Mouse (Mus musculus) R1 (cell line): ENCODE measurements around the gene Rbpj.

ENCODE experiments used
- DNase-seq: peaks from one replicate; pipeline ENCODE4 v3.0.0-alpha.2; 2018; ENCODE audit warnings: low read depth, low spot score

Rbpj gene

DNA sequence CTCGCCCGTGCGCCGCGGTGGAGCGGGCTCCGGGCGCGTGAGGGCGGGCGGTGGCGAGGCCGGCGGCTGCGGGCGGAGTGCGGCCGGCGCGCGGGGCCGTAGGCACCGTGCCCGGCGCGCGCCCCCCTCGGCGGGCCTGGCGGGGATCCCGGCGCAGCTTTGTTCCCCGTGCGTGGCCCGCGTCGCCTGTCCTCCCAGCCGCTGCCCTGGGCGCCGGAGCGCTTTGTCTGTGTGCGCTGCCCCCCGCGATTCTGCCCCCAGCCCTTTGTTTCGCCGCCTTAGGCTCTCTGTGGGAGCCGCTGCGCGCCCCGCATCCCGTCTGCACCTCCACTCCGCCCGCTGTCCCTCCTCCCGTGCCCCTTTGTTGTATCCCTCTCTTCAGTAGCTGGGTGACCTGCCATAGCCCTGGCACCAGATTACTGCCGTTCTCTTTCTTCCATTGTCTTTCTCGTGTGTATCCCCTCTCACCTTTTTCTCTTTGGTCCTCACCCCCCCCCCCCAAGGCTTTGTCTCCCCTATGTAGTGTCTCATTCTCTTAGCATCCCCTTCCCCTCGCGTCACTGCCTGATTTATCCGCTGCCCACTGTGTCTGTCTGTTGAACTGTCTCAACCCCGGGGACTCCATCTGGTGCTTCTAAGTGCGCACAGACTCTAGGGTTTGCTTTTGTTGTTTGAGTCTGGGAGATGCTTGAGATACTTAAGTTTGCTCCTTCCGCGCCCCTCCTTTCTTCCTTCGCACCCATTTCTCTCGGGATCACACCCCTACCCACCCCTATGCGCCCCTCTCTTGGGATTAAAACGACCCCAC lies 125.1 kb downstream of the Rbpj start:
- DNase-seq = peak; percentile 76

DNA sequence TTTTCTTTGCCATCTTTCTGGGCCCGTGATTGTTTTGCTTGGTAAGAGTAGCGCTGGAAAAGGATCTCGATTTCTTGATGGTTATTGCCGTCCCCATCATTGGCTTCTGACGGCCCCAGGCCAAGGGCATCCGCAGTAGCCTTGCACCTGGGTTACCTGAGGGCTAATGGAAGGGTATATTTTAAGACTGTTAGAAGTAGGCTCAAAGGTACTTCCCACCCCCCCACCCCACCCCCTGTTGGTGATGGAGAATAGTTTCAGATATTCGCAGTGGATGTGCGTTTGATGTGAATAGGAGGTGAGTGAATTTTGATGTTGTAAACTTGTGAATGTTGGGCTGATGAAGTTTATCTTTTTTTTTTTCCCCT lies 125.7 kb downstream of the Rbpj start:
- DNase-seq = no peak

DNA sequence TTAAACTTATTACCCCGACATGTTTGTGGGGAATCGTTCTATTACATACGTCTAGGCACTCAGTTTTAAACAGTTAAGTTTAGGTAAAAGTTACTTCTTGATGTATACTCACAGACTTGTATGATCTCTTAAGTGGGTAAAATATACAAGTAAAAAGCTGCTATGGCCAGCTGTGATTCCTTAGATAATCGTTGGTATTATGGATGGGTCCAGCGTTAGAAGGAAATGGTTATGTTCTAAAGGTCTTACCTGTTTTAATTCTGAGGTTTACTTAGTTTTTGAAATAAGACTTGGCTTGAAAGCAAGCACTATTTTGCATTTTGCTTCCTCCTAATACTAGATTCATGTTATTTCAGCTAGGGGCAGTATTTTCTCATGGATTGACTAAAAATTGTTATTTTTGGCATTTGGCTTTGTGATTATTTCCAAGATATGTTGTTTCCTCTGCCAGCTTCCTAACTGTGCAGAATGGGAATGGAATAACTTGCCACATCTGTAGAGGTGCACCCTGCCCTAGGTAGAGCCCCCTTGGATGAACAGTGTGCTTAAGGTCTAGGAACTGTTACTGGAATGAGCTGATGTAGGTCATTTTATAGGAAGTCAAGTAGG lies 127.2 kb downstream of the Rbpj start:
- no peak for DNase-seq

DNA sequence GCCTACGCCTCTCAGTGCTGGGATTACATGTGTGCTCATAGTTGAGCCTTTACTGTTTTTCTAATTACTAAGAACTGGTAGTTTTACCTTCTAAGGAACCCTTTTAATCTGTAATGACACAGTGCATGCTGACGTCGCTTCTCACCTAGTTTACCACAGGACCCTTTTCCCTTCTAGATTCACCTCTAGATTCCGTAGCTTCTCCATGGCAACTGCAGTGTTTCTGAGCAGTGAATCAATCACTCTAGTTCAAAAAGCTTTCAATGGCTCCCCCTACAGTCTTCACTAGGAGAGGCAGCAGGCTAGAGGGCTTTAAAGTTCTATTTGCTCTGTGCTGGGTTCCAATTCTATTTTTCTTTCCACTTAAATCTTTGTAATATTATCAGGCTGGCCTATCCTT lies 128.3 kb downstream of the Rbpj start:
- DNase-seq = peak; percentile 91

DNA sequence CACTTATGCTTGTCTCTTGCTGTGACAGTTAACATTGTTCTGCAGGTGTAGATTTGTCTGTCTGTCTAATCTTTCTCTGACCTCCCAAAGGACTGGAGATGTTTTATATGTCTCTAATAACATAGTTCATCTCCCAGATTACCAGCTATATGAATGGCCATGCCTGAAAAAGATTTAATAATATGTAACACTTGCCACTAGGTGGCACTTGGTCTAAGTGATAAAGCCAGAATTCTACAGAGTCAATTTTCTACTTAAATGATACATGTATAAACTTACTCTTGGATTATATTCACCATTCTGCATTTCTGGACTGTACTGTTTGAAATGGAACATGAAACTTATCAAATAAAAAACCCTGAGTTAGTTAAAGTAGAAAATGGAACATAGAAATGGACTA lies 132.6 kb downstream of the Rbpj start:
- DNase-seq = no peak

DNA sequence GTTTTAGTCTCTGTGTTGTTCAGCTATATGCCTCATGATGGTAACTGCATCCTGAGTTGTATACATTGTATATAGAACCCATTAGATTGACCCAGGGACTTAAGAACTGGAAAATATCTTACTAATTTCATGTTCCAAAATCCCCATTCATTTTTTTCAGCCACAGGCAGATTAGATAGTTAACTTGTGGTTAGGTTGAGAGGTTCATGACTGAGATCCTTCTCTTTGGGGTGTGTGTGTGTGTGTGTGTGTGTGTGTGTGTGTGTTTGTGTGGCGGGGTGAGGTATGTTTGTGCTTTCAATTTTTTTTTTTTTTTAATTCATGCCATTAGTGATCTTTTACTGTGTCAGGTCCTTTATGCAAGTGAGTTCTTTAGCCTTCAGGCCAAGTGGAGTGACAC lies 133.2 kb downstream of the Rbpj start:
- DNase-seq = no peak

DNA sequence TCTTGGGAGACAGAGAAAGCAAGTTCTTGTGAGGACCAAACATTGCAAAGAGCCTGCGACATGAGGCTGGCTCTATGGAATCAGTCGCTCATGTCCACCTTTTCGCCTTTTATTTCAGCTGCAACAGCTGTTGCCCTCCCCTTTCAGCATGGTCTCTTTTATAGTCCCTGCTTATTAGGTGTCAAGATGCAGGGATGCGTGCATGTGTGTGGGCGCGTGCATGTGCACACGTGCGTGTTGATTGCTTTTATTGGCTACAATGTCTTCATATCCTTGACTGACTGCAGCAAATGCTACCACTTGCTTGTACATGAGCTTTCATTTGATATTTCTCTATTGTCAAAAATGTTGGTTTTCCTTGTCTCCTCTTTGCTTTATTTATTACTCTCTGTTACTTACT lies 136.2 kb downstream of the Rbpj start:
- no peak for DNase-seq

DNA sequence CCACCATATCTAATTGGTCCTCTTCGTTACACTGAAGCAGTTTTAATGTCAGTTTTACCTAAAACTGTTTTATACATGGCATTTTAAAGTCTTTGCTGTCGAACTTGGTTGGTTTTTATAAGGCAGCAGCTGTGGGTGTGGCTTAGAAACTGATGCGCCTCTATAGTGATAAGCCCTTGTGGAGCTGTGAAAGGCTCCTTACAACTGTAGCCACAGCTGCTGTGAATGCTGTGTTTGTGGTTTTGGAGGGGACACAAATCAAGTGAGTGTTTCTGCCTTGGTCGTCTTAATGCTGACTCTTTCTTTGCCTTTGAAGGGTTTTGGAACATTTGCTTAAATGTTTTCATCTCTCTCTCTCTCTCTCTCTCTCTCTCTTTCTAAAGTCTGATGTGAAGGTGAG lies 139.5 kb downstream of the Rbpj start:
- no peak for DNase-seq

DNA sequence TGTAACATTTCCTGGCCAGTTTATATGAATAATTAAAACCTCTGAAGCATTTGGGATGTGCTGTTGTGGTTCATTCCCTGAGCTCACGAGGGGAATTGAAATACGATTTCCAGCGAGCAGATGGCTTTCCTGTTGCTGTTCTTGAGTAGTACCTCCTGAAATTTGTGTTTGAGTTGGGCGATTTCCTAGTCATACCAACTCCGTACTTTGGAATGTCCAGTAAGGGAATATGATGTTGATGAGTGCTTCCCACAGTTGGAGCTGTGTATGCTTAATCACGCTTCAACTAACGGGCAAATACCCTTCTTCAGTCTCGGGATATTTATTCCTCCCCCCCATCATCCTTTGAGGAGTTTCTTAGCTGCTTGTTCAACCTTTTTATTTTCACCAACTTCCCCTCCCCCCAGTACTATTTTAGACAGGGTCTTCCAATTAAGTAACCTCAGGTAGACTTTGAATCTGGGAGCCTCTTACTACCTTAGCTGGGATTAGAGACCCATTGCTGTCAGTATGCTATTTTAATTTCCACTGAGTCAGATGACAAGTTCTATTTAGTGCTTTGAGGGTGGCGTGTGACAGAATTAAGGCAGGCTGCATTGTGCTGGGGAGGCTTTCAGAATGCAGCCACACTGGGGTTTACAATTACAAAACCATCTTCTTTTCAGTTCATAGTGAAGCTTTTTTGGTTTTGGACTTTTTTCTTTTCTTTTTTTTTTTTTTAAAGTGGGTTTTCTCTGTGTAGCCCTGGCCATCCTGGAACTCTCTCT lies 141.5 kb downstream of the Rbpj start:
- no peak for DNase-seq

DNA sequence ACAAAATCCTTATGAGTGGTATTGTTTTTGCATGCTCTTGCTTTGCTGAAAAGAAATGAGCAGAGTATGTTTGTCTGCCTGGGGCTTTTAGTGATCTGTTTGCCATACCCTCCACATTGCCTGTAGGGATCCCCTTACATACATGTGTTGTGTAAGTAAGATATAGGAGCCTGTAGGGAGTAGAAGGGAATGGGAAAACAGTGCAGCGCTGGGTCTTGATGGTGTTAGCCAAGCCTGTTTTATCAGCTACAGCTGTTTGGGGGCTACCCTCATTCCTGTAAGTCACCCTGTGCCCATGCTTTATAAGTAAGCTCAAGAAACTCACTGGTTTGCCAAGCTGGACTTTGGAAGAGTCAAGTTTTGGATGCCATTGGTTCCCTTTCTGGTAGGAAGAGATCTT lies 152.9 kb downstream of the Rbpj start:
- no peak for DNase-seq

DNA sequence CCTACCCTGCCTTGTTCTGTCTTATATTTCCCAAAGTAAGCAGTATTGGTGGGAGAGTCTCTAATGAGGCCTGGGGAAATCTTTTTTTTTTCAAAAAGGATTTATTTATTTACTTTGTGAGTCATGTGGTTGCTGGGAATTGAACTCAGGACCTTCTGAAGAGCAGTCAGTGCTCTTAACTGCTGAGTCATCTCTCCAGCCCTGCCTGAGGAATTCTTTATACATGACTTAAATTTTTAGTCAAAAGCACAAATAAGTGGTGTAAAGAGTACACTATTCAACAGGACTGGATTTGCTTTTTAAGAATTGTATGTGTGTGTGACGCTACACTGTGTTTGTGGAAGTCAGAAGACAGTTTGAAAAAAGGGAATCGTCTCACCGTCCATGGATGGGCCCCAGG lies 166.1 kb downstream of the Rbpj start:
- DNase-seq = no peak

DNA sequence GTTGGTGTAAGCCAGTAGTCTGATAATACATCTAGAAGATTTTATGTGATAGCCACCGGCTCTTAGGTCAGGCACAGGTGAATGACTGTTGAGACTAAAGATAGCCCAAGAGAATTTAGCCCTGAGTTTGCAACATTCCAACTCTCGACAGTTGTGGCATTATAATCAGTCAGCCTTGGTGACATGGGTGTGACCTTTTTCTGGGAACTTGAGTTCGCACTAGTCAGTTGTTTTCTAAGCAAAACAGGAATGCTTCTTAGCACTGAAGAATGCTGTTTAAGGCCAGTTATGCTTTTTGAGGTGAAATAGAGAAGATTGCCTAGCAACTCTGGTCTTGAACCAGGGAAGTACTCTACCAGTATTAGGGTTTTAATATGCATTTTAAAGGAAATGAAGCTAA lies 170.8 kb downstream of the Rbpj start:
- no peak for DNase-seq

DNA sequence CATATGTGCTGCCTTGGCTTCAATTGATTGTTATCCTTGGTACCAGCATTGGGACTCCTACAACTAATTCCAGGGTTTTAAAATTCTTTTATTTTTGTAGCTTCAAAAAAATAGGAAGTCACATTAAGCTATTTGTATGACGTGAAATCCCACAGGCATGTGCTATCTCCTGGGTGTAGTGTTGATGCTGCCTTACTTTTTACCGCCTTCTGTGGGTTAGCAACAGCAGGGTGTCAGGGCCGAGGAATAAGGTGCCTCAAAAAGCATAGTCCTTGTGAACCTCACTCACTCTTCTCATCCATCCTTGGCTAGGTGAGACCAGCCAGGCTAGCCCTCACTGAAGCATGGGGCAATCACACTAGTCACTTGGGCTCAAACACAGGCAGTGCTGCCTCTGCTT lies 171.3 kb downstream of the Rbpj start:
- DNase-seq = no peak

DNA sequence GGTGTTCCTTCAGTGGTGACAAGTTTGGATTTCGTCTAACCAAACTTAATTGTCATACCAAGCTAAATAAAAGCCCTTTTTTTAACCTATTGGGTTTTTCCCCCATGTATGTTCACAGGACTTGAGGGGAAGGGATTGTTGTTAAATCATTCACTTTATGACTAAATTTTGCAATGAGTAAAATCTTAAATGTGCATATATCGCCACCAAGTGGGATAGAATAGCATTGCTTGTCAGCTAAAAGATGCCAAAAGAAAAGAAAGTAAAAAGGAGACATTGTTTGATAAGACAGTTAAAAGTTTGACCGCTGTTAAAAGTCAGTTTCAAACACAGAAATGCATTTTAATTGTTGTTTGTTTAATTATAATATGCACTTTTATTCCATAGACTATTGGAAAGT lies 172.7 kb downstream of the Rbpj start:
- DNase-seq = no peak

DNA sequence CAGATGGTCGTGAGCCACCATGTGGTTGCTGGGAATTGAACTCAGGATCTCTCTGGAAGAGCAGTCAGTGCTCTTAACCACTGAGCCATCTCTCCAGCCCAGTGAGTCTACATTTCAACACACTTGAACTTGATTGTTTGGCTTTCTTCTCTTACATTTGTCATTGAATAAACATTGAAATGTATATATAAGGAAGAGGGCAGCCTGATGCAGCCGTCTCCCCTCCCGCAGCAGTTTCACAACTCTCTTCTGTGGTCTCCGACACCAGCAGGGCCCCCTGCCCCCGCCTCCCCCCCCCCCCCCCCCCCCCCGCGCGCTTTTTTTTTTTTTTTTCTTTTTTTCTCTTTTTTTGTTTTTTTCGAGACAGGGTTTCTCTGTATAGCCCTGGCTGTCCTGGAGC lies 180.7 kb downstream of the Rbpj start:
- DNase-seq = no peak

DNA sequence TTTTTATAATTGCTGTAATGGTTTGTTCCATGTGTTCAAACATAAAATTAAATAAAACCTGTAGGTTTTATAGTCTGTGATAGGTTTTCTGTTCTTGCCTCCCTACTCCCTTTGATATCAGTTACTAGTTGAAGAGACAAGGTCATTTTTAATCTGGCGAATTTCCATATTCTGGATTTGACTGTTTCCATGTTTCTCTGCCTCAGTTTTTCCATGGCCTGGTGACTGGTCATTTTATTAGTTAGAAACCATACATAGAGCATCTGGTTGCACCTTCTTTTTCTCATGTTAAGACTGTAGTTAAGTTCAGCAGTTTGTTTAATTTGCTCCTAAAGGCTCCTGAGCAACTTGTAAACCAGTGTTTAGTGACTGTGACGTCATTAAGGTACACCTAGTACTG lies 181.4 kb downstream of the Rbpj start:
- DNase-seq = no peak

DNA sequence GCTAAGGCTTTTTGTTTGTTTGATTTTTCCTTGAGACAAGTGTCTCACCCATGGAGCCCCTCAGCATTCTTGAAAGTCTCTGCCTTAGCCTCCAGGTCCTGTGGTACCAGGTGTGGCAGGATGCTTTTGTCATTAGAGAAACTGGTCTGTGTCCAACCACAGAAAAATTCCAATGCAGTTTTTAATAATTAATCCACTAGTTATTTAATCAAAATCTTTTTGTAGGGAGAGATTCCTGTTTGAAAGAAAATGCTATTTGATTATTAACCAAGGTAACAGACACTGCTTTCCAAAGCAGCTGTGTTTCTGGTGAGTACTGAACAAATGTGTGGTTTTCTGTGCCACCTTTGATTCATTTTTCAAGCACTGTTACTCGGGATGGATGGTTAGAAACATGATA lies 190.6 kb downstream of the Rbpj start:
- DNase-seq = no peak

DNA sequence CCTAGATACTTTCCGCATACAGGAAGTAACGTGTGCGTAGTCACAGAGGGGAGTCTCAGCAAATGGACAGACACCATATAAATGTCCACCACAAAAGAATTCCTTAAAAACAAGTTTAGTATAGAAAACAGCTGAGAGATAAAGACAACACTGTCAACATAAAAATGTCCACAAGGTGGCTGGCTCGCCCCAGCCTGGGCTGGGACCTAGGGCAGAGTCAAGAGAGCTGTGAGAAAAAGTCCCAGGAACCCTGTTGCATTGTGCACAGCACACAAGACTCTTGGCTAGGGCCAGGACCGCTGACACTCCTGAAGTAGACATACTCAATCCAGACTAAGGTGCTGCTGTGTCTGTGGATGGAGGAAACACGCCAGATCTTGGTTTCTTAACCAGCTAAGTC lies 192.0 kb downstream of the Rbpj start:
- peak; percentile 86 for DNase-seq

DNA sequence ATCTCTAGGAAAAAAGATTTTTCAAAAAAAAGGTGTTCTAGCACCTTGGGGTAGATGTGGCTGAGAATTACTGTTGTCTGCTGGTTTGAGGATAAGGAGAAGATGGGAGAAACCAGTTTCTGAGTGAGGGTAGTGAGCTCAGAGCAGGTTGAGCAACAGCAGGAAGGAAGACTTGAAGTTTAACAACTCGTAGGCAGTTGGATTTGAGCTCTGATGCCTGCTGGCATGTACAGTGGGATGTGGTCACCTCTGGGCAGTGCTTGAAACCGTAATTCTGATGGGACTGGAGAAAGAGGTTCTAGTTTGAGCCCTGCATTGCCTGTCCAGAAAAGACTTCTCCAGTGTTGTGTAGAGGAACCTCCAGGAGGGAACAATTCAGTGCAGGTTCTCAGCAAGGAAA lies 195.6 kb downstream of the Rbpj start:
- DNase-seq = no peak

DNA sequence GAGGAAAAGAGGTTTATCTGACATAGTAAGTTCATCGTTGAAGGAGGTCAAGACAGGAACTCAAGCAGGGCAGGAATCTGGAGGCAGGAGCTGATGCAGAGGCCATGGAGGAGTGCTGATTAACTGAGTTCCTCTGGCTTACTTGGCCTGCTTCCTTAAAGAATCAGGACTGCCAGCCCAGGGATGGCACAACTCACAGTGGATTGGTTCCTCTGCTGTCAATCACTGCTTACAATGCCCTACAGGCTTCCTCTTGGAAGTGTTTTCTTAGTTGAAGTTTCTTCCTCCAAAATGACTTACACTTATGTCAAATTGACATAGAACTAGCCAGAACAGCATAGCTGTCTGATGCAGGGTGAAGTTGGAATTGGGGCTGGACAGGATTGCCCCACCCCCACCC lies 196.5 kb downstream of the Rbpj start:
- DNase-seq = peak; percentile 58

DNA sequence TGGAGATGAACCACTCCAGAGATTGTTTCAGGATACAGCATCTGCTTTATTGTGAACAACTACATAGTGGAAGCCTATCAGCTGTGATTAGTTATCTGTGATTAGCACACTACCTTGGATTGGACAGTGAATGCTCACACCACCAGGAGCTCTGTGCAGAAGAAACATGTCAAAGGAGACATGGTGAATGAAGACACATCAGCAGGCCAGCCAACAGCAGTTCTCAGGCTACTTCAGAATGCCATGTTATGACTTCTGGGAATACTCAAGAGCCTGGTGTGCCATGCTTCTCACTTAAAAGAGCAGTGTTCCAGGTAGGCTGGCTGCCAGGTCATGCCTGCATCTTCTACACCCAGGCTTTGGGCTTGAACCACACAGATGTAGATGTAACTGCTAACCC lies 197.7 kb downstream of the Rbpj start:
- DNase-seq = no peak

DNA sequence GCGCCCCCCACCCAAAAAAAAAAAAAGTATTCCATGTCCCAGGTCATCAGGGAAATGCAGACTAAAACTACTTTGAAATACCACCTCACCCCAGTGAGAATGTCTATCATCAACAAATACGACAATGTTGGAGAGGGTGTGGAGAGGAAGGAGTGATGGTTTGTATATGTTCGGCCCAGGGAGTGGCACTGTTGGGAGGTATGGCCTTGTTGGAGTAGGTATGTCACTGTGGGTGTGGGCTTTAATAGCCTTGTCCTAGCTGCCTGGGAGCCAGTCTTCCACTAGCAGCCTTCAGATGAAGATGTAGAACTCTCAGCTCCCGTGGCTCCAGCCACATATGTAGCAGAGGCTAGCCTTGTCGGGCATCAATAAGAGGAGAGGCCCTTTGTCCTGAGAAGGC lies 202.1 kb downstream of the Rbpj start:
- DNase-seq = peak; percentile 82
